Mouse (Mus musculus) cerebellum, adult 8-10 months (tissue): ENCODE measurements around the gene Prmt7.

Experiments
- DNase-seq: peaks from one replicate; pipeline ENCODE4 v3.0.0; 2022

Gene Prmt7

DNA sequence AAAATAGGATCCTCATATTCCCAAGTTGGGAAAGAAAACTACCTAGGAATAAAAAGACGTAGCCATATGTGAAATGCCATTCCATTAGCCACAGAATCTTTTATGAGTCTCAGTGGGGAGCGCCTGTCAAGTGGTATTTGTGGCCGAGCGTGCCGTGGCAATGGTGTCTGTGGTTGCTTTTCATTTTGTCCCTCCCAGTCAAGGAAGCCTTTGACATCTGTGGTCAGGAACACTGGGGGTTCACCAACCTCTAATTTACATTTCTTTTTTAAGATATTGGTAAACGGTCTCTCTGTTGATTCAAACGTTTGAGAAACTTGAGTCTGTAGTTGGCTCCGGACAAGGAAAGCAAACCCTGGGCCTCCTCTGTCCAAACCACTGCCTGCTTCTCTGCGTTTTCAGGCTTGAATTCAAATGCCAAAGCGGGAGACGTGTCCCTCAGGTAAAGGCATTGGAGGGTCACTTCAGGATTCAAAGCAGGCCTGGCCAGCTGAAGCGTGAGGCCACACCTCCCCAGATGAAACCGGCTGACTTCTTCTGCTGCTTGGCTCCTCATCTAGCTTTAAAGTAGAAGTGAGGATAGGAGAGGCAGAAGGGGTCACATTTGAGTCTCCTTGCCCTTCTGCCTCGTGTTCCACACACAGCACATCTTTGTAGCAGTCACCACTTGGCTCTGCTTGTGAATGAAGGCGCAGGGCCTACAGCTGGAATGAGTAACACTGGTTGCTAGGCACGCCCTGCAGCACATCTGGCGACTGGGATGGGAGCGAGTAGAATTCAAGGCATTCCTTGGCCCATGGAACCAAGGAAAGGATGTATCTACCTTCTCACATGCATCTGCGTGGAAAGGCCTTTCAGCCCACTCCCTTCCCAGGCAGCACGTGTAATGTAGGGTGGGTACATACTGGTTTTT, 82.0 kb downstream of the Prmt7 start:
- DNase-seq, result no peak

DNA sequence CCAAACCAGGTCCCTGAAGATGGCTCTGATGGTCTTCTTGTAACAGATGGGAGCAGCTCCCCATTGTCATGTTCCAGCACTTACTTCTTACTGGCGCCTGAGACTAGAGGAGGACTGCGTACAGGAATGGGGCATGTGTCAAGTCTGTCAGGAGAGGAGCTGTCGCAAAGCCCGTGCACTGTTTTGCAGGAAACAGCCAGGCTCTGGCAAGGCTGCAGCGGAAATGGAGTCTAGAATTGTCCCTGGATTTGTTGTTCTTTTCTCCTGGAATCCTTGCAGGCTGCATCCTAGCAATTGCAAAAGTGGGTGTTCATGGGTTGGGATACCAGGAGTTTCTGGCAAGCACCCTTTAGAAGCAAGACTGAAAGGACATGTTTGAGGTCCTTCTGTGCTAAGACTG, 87.5 kb downstream of the Prmt7 start:
- no peak for DNase-seq

DNA sequence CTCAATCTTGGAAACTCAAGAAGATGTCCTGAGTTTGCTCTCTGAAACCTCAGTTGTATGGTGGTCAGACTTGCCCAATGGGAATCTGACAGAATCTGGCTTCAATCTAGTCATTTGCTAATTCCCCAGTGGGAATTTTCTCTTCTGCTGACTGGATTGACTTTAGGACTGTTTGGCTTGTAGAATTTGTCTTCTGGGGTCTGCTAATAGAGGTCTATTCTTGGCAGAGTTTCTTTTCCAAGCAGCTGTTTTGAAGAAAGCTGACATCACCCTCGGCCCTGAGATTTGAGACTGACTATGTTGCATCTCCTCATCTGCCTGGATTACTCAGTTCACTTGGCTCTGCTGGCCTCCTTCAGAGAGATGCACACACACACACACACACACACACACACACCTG, 88.1 kb downstream of the Prmt7 start:
- DNase-seq, result no peak

DNA sequence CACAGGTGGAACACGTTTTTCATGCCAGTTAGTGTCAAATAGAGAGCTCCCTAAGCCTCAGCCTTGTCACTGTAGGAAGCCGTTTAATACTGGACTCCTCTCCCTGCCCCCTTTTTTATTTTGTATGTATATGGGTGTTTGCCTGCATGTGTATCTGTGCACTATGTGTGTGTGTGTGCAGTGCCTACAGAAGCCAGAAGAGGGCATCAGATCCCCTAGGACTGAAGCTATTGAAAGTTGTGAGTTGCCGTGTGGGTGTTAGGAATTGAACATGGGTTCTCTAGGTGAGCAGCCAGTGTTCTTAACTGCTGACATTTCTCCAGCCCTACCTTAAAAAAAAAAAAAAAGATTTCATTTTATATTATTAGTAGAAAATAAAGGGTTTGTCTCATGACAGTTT, 89.0 kb downstream of the Prmt7 start:
- DNase-seq, result no peak

GRCm38 (mm10) chr8:106300739-106301715, 90.3 kb downstream of the Prmt7 start:
- no peak for DNase-seq
